Mouse (Mus musculus) ES-E14 (cell line): ENCODE measurements around the gene Olfr243.

Experiments
- ZC3H11A ChIP-seq: IDR thresholded peaks from 2 replicates; pipeline ENCODE4 v1.6.1; 2012; ENCODE audit warnings: low read depth, mild to moderate bottlenecking, inconsistent platforms, low read length, borderline replicate concordance
- ZNF384 ChIP-seq: IDR thresholded peaks from 2 replicates; pipeline ENCODE4 v1.6.1; 2012; ENCODE audit warnings: low read depth, low read length, inconsistent platforms

DNA sequence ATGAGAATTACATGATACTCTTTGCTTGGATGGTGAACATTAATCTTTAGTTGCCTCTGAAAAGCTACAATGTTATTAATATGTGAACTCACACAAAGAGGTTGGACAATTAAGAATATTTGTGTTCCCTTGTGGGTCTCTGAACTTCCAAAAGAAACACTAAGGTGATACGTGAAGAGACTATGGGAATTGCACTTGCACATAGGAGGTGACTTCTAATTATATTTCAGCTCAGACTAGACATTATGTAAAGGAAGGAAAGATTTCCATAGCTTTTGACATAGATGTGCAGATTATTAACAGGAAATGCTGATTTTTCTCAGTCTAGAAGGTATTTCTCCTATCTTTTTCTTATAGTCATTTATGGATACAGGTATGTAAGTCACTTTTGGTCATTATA lies 15.6 kb downstream of the Olfr243 start, which contains the start of gene Olfr628:
- no peak for TF ChIP-seq ZC3H11A
- no peak for TF ChIP-seq ZNF384
